Mouse (Mus musculus) erythroblast, embryonic 14.5 days (primary cell): ENCODE measurements around the gene Copg1. TPM values are rescaled to one million over a fixed set of nuclear protein-coding genes. Genes with fewer than 3 reads are reported as not detected.
"Not testable (repeated sequence)": the region's sequence is repeated elsewhere in the genome, so short reads cannot be mapped to it uniquely, and the experiment has no call there.

Source experiments
- H3K27me3 ChIP-seq: 2 replicates; pipeline ENCODE4 v1.6.1; 2012; ENCODE audit warnings: inconsistent platforms; ENCODE audit not compliant: control insufficient read depth
- H3K36me3 ChIP-seq: 2 replicates; pipeline ENCODE4 v1.6.1; 2012; ENCODE audit warnings: mild to moderate bottlenecking, inconsistent platforms; ENCODE audit not compliant: control insufficient read depth
- H3K4me1 ChIP-seq: 2 replicates; pipeline ENCODE4 v1.6.1; 2012; ENCODE audit warnings: inconsistent platforms; ENCODE audit not compliant: control insufficient read depth
- H3K4me3 ChIP-seq: replicated peaks from 2 replicates; pipeline ENCODE3; 2012; ENCODE audit warnings: moderate library complexity, mild to moderate bottlenecking, inconsistent platforms
- H3K9me3 ChIP-seq: 2 replicates; pipeline ENCODE4 v1.6.1; 2012; ENCODE audit warnings: low read length, inconsistent platforms, mixed read lengths; ENCODE audit not compliant: control insufficient read depth
- GATA1 ChIP-seq: IDR thresholded peaks from 2 replicates; pipeline ENCODE4 v1.6.1; 2012; ENCODE audit warnings: low read length, inconsistent platforms, mixed read lengths
- TAL1 ChIP-seq: IDR thresholded peaks from 3 replicates; pipeline ENCODE4 v1.6.1; 2012; ENCODE audit warnings: low read length, inconsistent platforms, mixed read lengths
- polyA plus RNA-seq: library from polyadenylated mRNA; stranded (reverse); fragments of >175 nt; gene quantifications from 2 replicates; pipeline ENCODE4 v1.2.3, GENCODE M21; 2012

Gene Copg1
- polyA plus RNA-seq, 1 experiment, result 0.85 TPM

DNA sequence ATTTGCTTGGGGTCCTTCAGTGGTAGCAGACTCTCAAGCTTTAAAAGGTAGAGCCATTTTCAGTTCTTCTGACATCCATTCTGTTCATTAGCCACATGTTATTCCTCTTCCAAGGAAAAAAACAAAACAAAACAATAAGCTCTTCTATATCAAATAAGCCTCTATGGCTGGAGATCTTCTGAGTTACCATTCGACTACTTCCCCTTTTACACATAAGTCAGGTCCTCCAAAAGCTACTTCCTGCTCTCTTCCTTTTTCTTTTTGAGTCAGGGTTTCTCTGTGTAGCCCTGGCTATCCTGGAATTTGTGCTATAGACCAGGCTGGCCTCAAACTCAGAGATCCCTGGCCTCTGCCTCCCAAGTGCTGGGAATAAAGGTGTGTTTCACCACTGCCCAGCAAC, 36.0 kb downstream of the Copg1 start:
- H3K27me3 ChIP-seq, result no peaks in the 10 kb centered on the region
- TF ChIP-seq GATA1 (no peak), TAL1 (no peak)
- no peaks in the 10 kb centered on the region for H3K9me3 ChIP-seq
- peaks cover 67% of the 10 kb centered on the region for H3K36me3 ChIP-seq
- H3K4me1 ChIP-seq, result no peaks in the 10 kb centered on the region
- no peak overlapping the region for H3K4me3 ChIP-seq

DNA sequence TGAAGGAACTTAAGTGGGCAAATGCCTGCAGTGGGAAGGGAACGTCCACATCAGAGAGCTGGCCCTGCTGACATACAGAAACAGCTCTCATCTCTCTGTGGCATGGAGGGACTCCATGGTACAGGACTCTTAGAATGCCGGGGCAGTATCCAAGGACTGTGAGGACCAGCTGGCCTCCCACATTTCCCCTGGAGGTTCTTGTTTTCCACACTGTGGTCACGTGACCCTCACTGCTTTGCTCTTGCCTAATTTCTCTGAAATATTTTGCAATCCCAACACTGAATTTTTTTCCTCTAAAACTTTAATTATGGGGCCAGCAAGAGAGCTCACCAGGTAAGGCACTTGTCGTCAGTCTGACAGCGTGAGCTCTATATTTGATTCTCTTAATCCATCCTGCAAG, 47.4 kb downstream of the Copg1 start:
- peaks cover 66% of the 10 kb centered on the region for H3K36me3 ChIP-seq

DNA sequence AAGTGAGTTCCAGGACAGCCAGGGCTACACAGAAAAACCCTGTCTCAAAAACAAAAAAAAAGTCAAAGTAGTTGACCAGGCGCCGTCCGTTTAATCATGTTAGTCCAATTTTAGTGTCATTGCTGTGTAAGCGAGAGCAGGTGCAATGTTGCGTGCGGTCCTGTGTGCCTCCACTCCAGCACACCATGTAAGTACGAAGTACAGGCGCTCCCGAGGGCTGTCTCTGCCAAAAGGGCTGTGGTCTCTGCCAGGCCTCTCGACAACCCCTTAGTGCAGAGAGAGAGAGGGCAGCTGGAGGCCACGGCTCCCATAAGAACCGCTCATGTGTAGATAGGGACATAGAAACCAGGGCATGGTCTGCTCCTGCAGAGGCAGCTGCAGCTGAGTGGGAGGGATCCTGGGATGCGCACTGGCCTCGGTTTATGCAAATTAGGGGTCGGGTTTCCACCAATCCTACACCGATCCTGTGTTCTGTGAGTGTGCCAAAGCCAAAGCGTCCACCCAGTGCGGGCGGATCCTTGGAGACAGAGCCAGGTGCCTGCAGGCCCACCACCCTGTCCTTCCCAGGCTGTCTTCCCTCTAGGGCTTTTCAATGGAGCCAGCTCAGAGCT, 49.7 kb downstream of the Copg1 start:
- no peaks in the 10 kb centered on the region; the same call in 1 of the 2 replicates for H3K4me1 ChIP-seq
- H3K27me3 ChIP-seq, result no peaks in the 10 kb centered on the region
- peaks cover 47% of the 10 kb centered on the region for H3K36me3 ChIP-seq
- H3K9me3 ChIP-seq, result no peaks in the 10 kb centered on the region
- H3K4me3 ChIP-seq, result no peak overlapping the region
- TF ChIP-seq GATA1 (no peak), TAL1 (no peak)

More for the DNA sequence above, 47.4 kb downstream of the Copg1 start:
- no peaks in the 10 kb centered on the region for H3K27me3 ChIP-seq
- H3K9me3 ChIP-seq, result peaks cover 3% of the 10 kb centered on the region; the same call in 1 of the 2 replicates
- H3K4me1 ChIP-seq, result no peaks in the 10 kb centered on the region; the same call in 1 of the 2 replicates
- H3K4me3 ChIP-seq, result no peak overlapping the region
- TF ChIP-seq GATA1 (no peak), TAL1 (no peak)

DNA sequence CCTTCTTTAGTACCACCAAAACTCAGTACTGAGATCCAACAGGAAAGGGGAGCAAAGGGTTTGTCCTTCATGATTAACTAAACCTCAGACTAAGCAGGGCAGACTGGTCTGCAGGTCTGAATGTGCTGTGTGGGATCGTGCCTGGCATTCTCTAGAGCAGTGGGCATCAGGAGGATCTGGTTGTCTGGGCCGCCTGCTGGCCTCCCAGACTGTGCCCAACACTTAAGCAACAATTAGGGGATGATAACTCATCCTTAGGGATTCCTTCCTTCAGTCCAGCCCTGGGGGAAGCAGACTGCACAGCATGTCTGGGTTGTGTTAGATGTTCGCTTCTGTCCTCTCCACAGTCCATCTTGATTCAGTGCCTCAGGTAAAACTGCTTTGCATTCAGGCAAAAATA, 51.3 kb downstream of the Copg1 start:
- Histone ChIP-seq H3K36me3 (peaks cover 32% of the 10 kb centered on the region), H3K27me3 (no peaks in the 10 kb centered on the region), H3K4me3 (no peak overlapping the region), H3K9me3 (no peaks in the 10 kb centered on the region), H3K4me1 (no peaks in the 10 kb centered on the region; the same call in 1 of the 2 replicates)
- TF ChIP-seq TAL1 (no peak), GATA1 (no peak)

DNA sequence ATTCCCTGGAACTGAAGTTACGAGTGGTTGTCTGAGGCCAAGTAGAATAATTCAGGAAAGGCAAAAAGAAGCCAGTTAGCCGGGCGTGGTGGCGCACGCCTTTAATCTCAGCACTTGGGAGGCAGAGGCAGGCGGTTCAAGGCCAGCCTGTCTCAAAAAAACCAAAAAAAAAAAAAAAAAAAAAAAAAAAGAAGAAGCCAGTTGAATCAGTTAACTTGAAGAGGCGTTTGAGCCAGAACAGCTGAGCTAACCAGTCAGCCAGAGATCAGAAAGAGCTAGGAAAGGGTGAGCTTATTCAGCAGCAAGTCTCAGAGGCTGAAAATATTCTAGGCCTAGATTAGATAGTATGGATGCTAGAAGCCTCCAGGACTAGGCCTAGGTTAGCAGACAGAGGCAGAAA, 54.6 kb downstream of the Copg1 start:
- Histone ChIP-seq H3K36me3 (peaks cover 5% of the 10 kb centered on the region), H3K9me3 (peaks cover 2% of the 10 kb centered on the region; the same call in 1 of the 2 replicates), H3K27me3 (no peaks in the 10 kb centered on the region), H3K4me3 (no peak overlapping the region), H3K4me1 (no peaks in the 10 kb centered on the region; the same call in 1 of the 2 replicates)
- TF ChIP-seq GATA1, result no peak
- no peak for TF ChIP-seq TAL1

DNA sequence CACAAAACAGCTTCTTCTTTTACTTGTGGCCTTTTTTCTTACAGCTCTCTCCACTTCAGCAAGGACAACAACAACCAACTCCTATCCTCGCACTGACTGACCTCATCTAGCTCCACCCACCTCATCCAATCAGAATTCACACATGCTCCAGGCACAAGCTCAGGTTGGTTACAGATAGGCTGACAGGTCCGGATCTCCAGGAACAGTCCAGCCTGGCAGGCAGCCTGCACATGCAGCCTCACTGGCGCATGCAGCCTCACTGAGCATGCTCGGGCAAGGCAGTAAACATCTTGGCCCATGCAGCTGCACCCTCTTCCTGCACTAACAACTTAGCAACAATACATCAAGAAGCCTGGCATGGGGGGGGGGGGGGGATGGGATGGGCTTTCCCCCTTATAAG, 74.8 kb downstream of the Copg1 start:
- H3K4me1 ChIP-seq, H3K27me3 ChIP-seq, H3K36me3 ChIP-seq, H3K4me3 ChIP-seq: not testable (repeated sequence)
- peaks cover 14% of the 10 kb centered on the region for H3K9me3 ChIP-seq

Other genes starting within 250 kb of the Copg1 start
- 1.7 TPM in 2 replicates for gene Aplf, start 215.6 kb upstream of the Copg1 start, polyA plus RNA-seq
- gene Efcc1, start 156.9 kb upstream of the Copg1 start, polyA plus RNA-seq, result not detected in 2 replicates
- 8.1 and 8.8 TPM in 2 replicates for gene Gp9, start 109.7 kb upstream of the Copg1 start, polyA plus RNA-seq
- gene Rab43, start 75.7 kb upstream of the Copg1 start, polyA plus RNA-seq, result 22.8 and 70.9 TPM in 2 replicates
- 1.4 and 1.8 TPM in 2 replicates for gene Gm45140, start 52.0 kb upstream of the Copg1 start, polyA plus RNA-seq
- gene Isy1, start 49.0 kb upstream of the Copg1 start, polyA plus RNA-seq, result 2.4 and 2.6 TPM in 2 replicates
- gene Cnbp, start 36.7 kb upstream of the Copg1 start, polyA plus RNA-seq, result 6.3 and 7.3 TPM in 2 replicates
- 1.1 and 1.4 TPM in 2 replicates for gene Hmces, start 26.1 kb downstream of the Copg1 start, polyA plus RNA-seq
- gene H1fx, start 93.8 kb downstream of the Copg1 start, polyA plus RNA-seq, result 0.44 and 0.46 TPM in 2 replicates
- 2.7 and 3.9 TPM in 2 replicates for gene Rab7, start 157.5 kb downstream of the Copg1 start, polyA plus RNA-seq
- 1.2 and 1.4 TPM in 2 replicates for gene Rpn1, start 196.7 kb downstream of the Copg1 start, polyA plus RNA-seq